Mouse (Mus musculus) monocyte, adult 2 months (primary cell): ENCODE results near the gene Ddah1.
"Not testable (repeated sequence)": the region's sequence is repeated elsewhere in the genome, so short reads cannot be mapped to it uniquely, and the experiment has no call there.

ENCODE experiments used
- DNase-seq, 2 experiments: peaks; one replicate each; pipeline ENCODE4 v3.0.0; 2022; ENCODE audit warnings: low spot score in 2 of 2, low read depth in 1 of 2

Gene Ddah1

DNA sequence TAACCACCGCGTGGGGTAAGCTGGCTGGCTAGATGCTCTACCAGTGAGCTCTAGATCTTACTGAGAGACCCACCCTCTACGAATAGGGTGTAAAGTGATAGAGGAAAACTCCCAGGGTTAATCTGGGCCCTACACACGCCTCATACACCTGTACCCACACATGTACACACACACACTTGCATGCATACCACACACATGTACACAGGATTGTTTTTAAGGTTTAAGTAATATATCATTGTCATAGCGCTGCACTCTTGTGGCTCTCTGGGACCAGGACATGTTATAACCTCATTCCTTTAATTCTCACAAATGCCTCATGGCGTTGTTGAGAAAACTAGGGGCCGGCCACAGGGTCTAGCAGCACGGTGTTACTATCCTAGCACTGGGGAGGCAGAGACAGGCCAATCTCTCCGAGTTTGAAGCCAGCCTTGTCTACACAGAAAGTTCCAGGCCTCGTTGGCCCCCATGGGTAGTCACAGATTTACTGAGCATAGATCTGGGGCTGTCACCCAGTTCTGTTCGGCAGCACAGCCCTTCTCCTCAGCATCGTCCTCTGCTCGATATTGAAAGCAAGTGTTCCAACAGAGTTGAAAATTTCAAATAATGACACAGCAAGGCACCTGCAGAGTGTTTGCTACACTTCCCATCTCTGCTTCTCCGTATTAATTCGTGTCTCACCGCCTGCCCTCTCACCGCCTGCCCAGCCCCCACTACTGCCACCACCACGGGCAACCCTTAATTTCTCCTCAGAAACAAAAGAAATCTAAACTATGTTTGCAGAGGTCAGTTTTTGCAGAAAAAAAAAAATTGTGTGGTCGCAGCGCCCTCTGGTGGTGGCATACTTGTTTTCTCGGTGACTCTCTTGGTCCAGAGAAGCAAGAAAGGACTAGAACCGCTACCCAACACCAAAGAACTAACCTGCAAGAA is 146.6 kb downstream of the Ddah1 start:
- DNase-seq = peak in 1 of 2 experiments; percentile 10

- no peak for DNase-seq
Measured at GRCm38 (mm10) chr3:145906582-145906981, 148.1 kb downstream of the Ddah1 start.

GRCm38 (mm10) chr3:145912512-145912911 is 154.0 kb downstream of the Ddah1 start:
- DNase-seq = no peak

DNA sequence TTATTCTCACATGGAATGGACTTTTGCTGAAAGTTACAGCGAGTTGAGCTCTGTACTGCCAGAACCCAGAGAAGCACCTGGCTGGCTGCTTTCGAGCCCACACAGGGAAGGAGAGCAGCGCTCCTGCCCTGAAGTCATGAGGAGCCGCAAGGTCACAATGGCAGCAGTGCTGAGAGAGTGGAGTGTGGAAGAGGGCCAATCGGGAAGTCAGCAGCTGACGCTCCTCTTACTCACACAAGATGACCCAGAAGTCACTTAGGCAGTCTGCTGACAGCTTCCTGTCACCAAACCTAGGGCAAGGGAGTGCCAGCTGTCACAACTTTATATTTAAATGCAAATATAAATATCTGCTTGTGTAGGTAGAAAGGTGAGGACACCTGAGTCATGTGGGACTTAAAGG is 154.8 kb downstream of the Ddah1 start:
- no peak for DNase-seq

- not testable (repeated sequence) for DNase-seq
Measured at GRCm38 (mm10) chr3:145913942-145914341, 155.5 kb downstream of the Ddah1 start.

GRCm38 (mm10) chr3:145916374-145916773 is 157.9 kb downstream of the Ddah1 start:
- DNase-seq = no peak

GRCm38 (mm10) chr3:145916826-145917225 is 158.4 kb downstream of the Ddah1 start:
- DNase-seq = no peak

- no peak for DNase-seq
Measured at GRCm38 (mm10) chr3:145922019-145922854, 163.8 kb downstream of the Ddah1 start, which contains the start of gene Bcl10. Gene Bcl10, plus strand, starts transcription at chr3:145922804.

GRCm38 (mm10) chr3:145922971-145923370 is 164.5 kb downstream of the Ddah1 start:
- DNase-seq = no peak

DNA sequence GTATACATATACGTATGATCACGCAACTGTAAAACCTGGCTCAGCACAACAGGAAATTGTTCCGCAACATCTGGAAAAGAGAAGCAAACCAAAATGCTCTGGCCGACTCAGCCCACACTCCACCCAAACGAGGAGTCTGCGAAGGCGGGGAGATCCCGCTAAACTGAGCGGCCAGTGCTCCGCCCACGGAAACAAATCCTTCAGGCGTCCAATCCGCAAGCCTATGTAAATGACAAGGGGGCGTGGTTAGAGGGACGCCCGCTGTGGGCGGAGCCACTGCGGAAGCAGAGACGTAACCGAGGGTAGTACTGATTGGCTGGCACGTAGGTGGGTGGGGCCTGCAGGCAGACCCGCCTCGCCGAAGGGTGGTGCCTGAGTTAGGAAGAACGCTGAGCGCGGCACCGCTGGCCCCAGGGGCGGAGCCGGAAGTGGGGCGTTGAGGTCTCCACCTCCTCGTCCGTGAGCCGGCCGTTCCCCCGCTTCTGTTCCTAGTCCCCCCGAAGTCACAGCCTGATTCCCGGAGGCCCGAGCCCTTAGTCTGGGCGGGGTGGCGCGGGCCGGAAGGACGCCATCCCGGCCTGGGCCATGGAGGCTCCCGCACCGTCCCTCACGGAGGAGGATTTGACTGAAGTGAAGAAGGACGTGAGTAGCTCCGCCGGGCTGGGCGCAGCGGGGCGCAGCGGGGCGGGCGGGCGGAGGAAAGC is 165.6 kb downstream of the Ddah1 start:
- DNase-seq = peak; percentile 97 to 98

- peak in 1 of 2 experiments; percentile 37 for DNase-seq
Measured at GRCm38 (mm10) chr3:145924649-145925337, 166.3 kb downstream of the Ddah1 start.

GRCm38 (mm10) chr3:145925506-145925905 is 167.0 kb downstream of the Ddah1 start:
- DNase-seq = no peak

- no peak for DNase-seq
Measured at GRCm38 (mm10) chr3:145929525-145930400, 171.3 kb downstream of the Ddah1 start.

DNA sequence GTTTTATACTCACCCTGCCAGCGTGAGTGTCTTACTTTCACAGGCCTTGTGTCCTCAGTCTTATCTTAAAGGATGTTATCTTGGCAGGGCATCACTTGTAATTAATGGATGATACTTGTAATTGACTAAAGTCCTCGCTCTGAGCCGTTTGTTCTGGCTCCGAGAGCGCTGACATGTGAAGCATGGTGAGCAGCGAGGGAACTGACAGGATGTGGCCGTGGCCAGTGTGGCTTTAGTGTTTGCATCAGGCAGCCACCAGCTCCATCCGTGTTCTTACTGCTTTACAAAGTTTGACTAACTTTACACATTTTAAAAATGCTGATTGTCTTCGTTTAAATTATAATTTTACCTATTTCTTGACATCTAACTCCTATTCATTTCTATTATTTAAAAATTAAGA is 175.4 kb downstream of the Ddah1 start:
- DNase-seq = no peak

- peak; percentile 71 to 87 for DNase-seq
Measured at GRCm38 (mm10) chr3:145937505-145938404, 179.3 kb downstream of the Ddah1 start, which contains the start of gene 2410004B18Rik. Gene 2410004B18Rik, plus strand, starts transcription at chr3:145938014.

GRCm38 (mm10) chr3:145938405-145939349 is 180.2 kb downstream of the Ddah1 start:
- no peak for DNase-seq

- no peak for DNase-seq
Measured at GRCm38 (mm10) chr3:145939402-145939801, 180.9 kb downstream of the Ddah1 start.
